Mouse (Mus musculus) myocyte (in vitro differentiated cells): Measurements from ENCODE around the gene AL607142.1.

Source experiments
- E2F4 ChIP-seq: IDR thresholded peaks from one replicate; pipeline ENCODE4 v1.6.1; 2011; ENCODE audit warnings: mild to moderate bottlenecking, control low read depth, moderate library complexity; ENCODE audit not compliant: insufficient read depth
- POLR2A ChIP-seq: IDR thresholded peaks from one replicate; pipeline ENCODE4 v1.6.1; 2011; ENCODE audit warnings: low read depth, mild to moderate bottlenecking, control low read depth, moderate library complexity; ENCODE audit not compliant: insufficient read length
- POLR2AphosphoS2 ChIP-seq: IDR thresholded peaks from one replicate; pipeline ENCODE4 v1.6.1; 2011; ENCODE audit warnings: low read depth, control low read depth; ENCODE audit not compliant: insufficient read length
- USF1 ChIP-seq: IDR thresholded peaks from one replicate; pipeline ENCODE4 v1.6.1; 2011; ENCODE audit warnings: low read depth, mild to moderate bottlenecking, control low read depth, moderate library complexity

DNA sequence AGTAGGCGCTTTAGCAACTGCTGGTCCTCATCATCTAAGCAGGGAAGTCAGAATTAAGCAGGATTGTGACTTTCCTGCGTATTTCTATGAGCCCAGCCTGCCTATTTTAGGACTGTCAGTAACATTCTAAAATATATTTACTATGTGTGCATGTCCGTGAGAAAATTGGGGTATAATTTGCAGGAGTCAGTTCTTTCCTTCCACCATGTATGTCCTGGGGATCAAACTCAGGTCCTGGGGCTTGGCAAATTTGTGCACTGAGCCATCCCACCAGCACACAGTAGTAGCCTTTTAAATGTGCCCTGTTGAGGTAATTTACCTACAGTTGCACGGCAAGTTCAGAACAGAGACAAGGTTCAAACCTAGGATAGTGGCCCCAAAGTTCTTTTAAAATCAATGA, 28.5 kb upstream of the AL607142.1 start:
- TF ChIP-seq POLR2A (no peak), E2F4 (no peak), USF1 (no peak), POLR2AphosphoS2 (no peak)
